Mouse (Mus musculus) E14TG2a.4 (cell line): Measurements from ENCODE around the gene Psmf1.

ENCODE experiments used
- CTCF ChIP-seq: conservative IDR thresholded peaks from 2 replicates; pipeline ENCODE4 v1.5.1; 2014; ENCODE audit warnings: low read length
- NANOG ChIP-seq: IDR thresholded peaks from 2 replicates; pipeline ENCODE4 v1.6.1; 2014; ENCODE audit warnings: borderline replicate concordance, low read length, mixed read lengths
- POU5F1 ChIP-seq: IDR thresholded peaks from 2 replicates; pipeline ENCODE4 v1.6.1; 2014; ENCODE audit warnings: low read length, borderline replicate concordance

DNA sequence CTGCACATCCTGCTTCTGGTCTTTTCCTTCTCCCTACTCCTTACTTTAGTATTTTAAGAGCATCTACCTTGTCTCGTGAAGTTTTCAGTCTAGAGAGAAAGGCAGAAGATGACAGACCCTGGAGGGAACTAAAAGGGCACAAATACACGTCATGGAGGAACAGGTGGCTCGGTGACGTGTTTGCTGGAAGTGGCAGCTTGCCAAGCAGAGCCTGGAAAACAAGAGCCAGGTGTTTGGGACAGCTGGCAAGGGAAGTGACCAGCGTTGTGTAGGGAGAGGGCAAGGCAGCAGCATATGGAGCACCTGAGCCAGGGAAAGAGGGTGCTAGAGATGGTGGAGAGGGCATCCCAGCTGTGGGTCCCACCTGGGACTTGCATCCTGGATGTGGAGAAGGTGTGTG, 47.2 kb upstream of the Psmf1 start:
- TF ChIP-seq CTCF (no peak), NANOG (no peak), POU5F1 (no peak)
